Mouse (Mus musculus): ENCODE measurements at regions not wholly inside any gene's neighbourhood (a gene's known extent, or its start where the extent isn't known, plus 50 kb on each side); places are given as distances from the start of the nearest gene placed in this dataset.

GRCm38 (mm10) chrX:156947093-156947492, 468.0 kb downstream of the Phex start:
- TF ChIP-seq EP300 (IDR thresholded peaks at IDR 0.05; ENCODE audit: low read depth) (no peak), CTCF (IDR thresholded peaks at IDR 0.05; ENCODE audit: low read depth) (no peak)

All from heart, postnatal 0 days (tissue).